Mouse (Mus musculus) layer of hippocampus, postnatal 36 days (tissue): ENCODE results near the gene Ift52. TPM values are rescaled to one million over a fixed set of nuclear protein-coding genes. Genes with fewer than 3 reads are reported as not detected.
A peak's percentile ranks its signal among the peaks of the same experiment; 100 is the strongest.
"Not testable (repeated sequence)": the region's sequence is repeated elsewhere in the genome, so short reads cannot be mapped to it uniquely, and the experiment has no call there.

Experiments
- DNase-seq, 2 experiments: peaks; one replicate each; pipeline ENCODE4 v3.0.0; 2022
- total RNA-seq, 2 experiments: library from RNA; stranded (reverse); gene quantifications; 2 replicates each; pipeline ENCODE4 v1.2.3; 2021

The Ift52 gene
- total RNA-seq, 2 experiments from 2014 or later, result 28.9 to 34.1 TPM

- no peak for DNase-seq
Measured at GRCm38 (mm10) chr2:163031757-163032156, 14.6 kb downstream of the Ift52 start.

GRCm38 (mm10) chr2:163032622-163033021, 15.5 kb downstream of the Ift52 start:
- DNase-seq, result no peak

- no peak for DNase-seq
Measured at GRCm38 (mm10) chr2:163039940-163040339, 22.8 kb downstream of the Ift52 start.

- peak; percentile 74 for DNase-seq
Measured at GRCm38 (mm10) chr2:163048125-163048524, 31.0 kb downstream of the Ift52 start.

GRCm38 (mm10) chr2:163049116-163049515, 32.0 kb downstream of the Ift52 start:
- no peak for DNase-seq

GRCm38 (mm10) chr2:163051691-163052090, 34.5 kb downstream of the Ift52 start:
- no peak for DNase-seq

GRCm38 (mm10) chr2:163052101-163052500, 34.9 kb downstream of the Ift52 start:
- DNase-seq, result no peak

GRCm38 (mm10) chr2:163052826-163053225, 35.7 kb downstream of the Ift52 start:
- no peak for DNase-seq

- peak; percentile 79 to 80 for DNase-seq
Measured at GRCm38 (mm10) chr2:163054335-163054840, 37.2 kb downstream of the Ift52 start, which contains the start of gene Mybl2. Gene Mybl2, plus strand, starts transcription at chr2:163054687.

- no peak for DNase-seq
Measured at GRCm38 (mm10) chr2:163054891-163055494, 37.8 kb downstream of the Ift52 start.

- no peak for DNase-seq
Measured at GRCm38 (mm10) chr2:163055715-163056114, 38.6 kb downstream of the Ift52 start.

- DNase-seq, result no peak
Measured at GRCm38 (mm10) chr2:163056584-163056983, 39.4 kb downstream of the Ift52 start.

GRCm38 (mm10) chr2:163058981-163059380, 41.8 kb downstream of the Ift52 start:
- not testable (repeated sequence) for DNase-seq

- no peak for DNase-seq
Measured at GRCm38 (mm10) chr2:163060630-163061029, 43.5 kb downstream of the Ift52 start.

GRCm38 (mm10) chr2:163061203-163062118, 44.3 kb downstream of the Ift52 start:
- DNase-seq, result no peak

GRCm38 (mm10) chr2:163062119-163062508, 45.0 kb downstream of the Ift52 start:
- no peak for DNase-seq

GRCm38 (mm10) chr2:163066326-163066725, 49.2 kb downstream of the Ift52 start:
- DNase-seq, result no peak

GRCm38 (mm10) chr2:163067233-163067632, 50.1 kb downstream of the Ift52 start:
- DNase-seq, result no peak

- no peak for DNase-seq
Measured at GRCm38 (mm10) chr2:163070213-163070612, 53.1 kb downstream of the Ift52 start.

GRCm38 (mm10) chr2:163071590-163071989, 54.4 kb downstream of the Ift52 start:
- DNase-seq, result no peak

- DNase-seq, result no peak
Measured at GRCm38 (mm10) chr2:163073023-163073757, 56.0 kb downstream of the Ift52 start.

- no peak for DNase-seq
Measured at GRCm38 (mm10) chr2:163074006-163074405, 56.9 kb downstream of the Ift52 start.

GRCm38 (mm10) chr2:163074808-163075207, 57.7 kb downstream of the Ift52 start:
- no peak for DNase-seq
